Mouse (Mus musculus): ENCODE measurements at regions not wholly inside any gene's neighbourhood (a gene's known extent, or its start where the extent isn't known, plus 50 kb on each side); places are given as distances from the start of the nearest gene placed in this dataset.

GRCm38 (mm10) chr6:15501063-15501462 is 219.4 kb upstream of the Mdfic start:
- DNase-seq (ENCODE audit: low spot score in 2 of 2) = no peak

DNA sequence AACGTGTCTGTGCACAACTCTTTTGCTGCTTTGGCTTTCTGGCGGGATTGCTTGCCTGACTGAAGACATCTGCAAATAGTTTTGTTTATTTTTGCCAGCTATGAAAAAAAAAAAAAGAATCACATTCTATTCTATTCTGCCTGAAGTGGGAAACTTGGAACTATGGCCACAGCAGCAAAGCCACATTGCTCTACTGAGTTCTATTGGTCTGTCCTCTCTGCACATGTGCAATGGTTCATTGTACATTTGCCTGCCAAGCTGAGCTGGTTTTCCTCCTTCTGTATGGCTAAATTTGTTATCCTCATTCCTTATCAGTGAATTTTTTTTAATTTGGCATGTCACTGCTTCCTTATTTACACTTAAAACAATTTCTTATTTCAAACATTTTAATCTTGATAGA is 211.1 kb upstream of the Mdfic start:
- DNase-seq (ENCODE audit: low spot score in 2 of 2) = no peak

DNA sequence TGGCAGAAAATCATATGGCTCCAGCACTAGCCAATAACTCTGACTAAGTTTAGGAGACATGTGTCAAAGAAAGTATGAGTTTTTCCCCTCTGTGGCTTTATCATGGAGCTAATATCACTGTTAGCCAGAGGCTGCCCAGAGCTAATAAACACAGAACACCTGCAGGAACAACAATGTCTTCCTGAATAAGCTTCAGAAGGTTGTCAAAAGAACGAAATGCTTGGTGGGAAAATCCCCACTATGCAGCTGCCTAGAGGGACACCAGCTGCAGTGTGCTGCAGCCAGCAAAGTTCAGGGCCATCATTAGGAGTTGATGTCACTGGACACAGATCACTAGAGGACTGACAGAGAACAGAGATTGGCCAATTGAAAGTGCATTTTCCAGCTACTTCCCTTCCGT is 183.2 kb upstream of the Mdfic start:
- DNase-seq (ENCODE audit: low spot score in 2 of 2) = no peak

DNA sequence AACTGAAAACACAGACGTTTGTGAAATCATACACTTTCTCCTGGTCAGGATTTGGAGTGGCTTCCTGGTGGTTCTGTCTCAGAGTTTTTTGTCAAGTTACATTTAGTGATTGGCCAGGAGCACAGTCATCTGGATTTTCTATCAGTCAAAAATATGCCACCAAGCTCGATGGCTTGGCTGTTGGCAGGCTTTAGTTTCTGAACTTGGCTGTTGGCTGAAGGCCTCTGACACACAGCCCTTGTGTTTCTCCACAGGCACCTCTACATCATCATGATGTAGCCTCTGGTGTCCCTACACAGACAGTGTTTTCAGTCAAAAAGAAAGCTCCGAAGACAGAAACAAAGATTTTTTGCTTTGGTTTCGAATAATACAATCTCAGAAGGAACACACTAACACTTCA is 178.5 kb upstream of the Mdfic start:
- no peak for DNase-seq (ENCODE audit: low spot score in 2 of 2)

DNA sequence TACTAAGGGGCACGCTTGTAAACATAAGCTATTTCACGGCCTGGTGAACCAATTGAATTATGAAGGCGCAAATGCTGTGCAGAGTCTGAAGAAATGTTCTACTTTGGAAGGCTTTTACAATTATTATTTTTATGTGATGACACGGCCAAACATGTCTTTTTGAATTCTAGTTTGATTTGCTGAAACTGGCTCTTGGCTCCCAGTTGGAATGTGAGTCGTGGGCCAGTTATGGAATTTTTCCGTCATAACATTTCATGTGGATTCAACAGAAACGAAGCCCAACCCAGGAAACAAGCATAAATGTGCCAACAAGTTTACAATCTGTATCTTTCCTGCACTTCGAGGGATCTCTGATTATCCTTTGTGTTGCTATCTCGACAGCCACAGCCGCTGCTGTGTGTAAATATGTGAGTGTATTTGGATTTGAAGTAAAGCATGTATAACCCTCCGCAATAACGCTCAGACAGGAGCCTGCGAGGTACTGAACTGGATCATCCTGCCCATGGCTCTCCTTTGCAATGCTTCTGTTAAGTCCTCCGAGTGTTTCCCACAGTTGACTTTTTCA is 176.9 kb upstream of the Mdfic start:
- DNase-seq (ENCODE audit: low spot score in 2 of 2) = no peak

- DNase-seq (ENCODE audit: low spot score in 2 of 2) = no peak
Observed at GRCm38 (mm10) chr6:15548833-15549232, 171.6 kb upstream of the Mdfic start.

GRCm38 (mm10) chr6:15592780-15593179 is 127.7 kb upstream of the Mdfic start:
- DNase-seq (ENCODE audit: low spot score in 2 of 2) = no peak

DNA sequence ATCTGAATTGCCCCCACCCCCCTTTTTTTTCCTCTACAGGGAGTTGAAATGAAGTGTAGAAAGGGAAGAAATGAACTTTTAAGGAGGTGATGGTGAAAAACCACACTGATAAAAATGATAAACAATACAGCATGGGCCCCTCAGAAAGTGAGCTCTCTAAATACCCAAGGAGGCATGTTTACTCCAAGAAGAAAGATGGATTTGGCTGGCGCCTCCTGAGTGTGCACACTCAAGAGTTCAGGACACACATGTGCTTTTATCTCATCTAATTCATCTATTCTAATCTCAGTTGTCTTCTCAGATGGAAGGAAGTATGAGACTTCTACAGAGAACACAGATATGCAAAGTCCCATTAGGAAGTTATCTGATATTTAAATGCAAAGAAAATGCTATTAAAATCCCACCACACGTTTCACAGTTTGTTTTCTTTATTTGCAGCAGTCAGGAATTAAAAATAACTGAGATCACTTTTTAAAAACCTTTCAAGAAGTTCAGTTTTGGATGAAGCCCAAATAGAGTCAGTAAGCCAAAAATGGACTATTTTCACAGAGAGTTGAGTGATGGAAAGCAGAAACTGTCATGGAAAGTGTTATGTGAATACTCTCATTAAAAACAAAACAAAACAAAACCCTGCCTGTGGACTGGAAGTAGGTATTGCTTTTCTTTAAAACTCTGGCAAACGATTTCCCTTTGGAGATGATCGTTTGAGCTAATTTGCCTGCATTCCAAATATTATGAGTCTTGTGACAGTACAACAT is 123.1 kb upstream of the Mdfic start:
- DNase-seq (ENCODE audit: low spot score in 2 of 2) = no peak

GRCm38 (mm10) chr6:15610208-15610607 is 110.3 kb upstream of the Mdfic start:
- no peak for DNase-seq (ENCODE audit: low spot score in 2 of 2)

DNA sequence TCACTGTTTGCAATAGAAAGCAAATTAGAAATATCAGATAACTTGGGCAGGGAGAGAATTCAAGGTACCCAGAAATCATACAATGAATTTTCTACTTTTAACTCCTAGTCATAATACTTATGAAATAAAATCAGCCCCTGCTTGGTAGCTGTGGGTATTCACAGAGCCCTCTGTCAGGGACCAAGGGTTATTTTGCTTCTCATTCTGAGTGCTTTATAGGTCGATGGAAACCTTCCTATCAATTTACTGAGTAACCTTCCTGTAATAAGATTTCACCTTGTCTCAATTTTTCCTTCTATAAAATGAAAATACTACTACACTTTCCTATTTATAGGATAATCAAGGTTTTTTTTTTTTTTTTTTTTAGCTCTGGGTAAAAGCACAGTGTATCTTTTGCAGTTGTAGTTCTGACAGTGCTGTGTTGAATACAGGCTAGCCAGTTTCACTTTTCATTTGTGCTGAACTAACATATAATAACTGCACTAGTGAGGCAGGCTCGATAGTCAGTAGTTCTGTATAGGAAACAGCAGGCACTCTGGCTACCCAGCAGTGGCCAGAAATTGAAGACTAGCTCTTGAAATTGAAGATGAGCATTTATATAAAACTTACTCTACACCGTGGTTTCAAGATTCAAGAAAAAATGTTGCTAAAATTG is 94.4 kb upstream of the Mdfic start:
- no peak for DNase-seq (ENCODE audit: low spot score in 2 of 2)

- DNase-seq (ENCODE audit: low spot score in 2 of 2) = peak in 1 of 2 experiments; percentile 19
Observed at GRCm38 (mm10) chr6:15638548-15638947, 81.9 kb upstream of the Mdfic start.

DNA sequence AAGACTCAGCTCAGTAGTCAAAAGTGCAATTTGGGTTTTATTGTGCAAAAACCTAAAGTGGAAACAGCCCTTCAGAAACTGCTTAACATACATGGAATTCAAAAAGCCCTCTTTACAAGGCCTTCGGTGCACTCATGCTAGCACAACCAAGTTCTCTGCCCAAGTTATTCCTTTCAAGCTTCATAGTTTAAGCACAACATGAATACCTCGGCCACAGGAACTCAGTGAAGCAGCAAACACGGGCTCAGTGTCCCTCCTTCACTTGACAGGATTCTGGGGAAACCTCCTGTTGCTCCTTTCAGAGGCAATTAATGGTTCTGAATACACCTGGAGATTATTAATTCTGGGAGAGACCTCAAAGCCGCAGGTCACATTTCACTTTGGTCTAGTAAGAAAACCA is 81.1 kb upstream of the Mdfic start:
- no peak for DNase-seq (ENCODE audit: low spot score in 2 of 2)

- no peak for DNase-seq (ENCODE audit: low spot score in 2 of 2)
Observed at GRCm38 (mm10) chr6:15639809-15640479, 80.5 kb upstream of the Mdfic start.

DNA sequence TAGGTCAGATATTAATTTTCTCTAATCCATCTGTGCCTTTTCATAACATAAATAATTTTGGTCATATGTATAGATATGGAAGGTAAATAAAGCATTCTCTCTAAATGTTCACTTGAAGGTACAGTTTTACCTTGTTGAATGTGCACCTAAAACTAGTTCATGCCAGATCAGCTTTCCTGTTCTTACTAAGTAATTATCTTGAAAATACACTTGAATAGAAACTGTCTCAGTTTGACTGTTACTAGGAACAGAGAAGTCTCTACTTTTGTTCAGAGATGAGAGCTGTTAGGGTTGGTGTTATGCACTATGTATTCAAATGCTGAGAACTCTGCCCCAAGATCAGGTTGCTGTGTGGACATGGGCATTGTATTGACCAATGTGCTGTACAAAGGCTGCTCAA is 76.2 kb upstream of the Mdfic start:
- no peak for DNase-seq (ENCODE audit: low spot score in 2 of 2)

GRCm38 (mm10) chr6:15647499-15647898 is 73.0 kb upstream of the Mdfic start:
- DNase-seq (ENCODE audit: low spot score in 2 of 2) = no peak
